10 mouse cellular contexts compared by ENCODE assay signal in genomic region chr4:141311078-141311477, GRCm38 (mm10). TPM values are rescaled to one million over a fixed set of nuclear protein-coding genes. Genes with fewer than 3 reads are reported as not detected.
DNase-seq lines count a peak whose midpoint lies in the region; ATAC-seq lines count a peak whose summit lies in the region.
"Had no signal": no experiment of that assay in that cellular context is flagged by ENCODE, and none has a peak within 500 bp of the region (broad histone marks: within the 10 kb centered on the region; RNA-seq: fewer than 3 reads in every experiment).

No protein-coding gene starts in this region.

- DNase-seq in forebrain, embryonic 10.5 days (ENCODE audit: extremely low spot score, low spot score): no peak
- DNase-seq in adipocyte (ENCODE audit: low spot score): peak; percentile 76
- no peak for DNase-seq in spleen, postnatal 36 days (ENCODE audit: low spot score in 2 of 2)
- DNase-seq: right cerebral cortex, postnatal 4 days had no signal

- no peak for ATAC-seq in forebrain, embryonic 15.5 days (replicated peaks)
- no peak for ATAC-seq in heart, embryonic 15.5 days (replicated peaks; ENCODE audit: insufficient number of reproducible peaks, insufficient read depth, low FRiP score, low read depth)
- no peak for ATAC-seq in limb, embryonic 15.5 days (ENCODE audit: insufficient number of reproducible peaks, low FRiP score, low TSS enrichment, low read depth)
- ATAC-seq in frontal cortex, adult (ENCODE audit: low TSS enrichment): no peak
- ATAC-seq in hindbrain, embryonic 12.5 days (ENCODE audit: low FRiP score): no peak

- peaks cover 19% of the 10 kb centered on the region for H3K36me3 ChIP-seq in forebrain, embryonic 10.5 days (replicated peaks)
- H3K36me3 ChIP-seq in forebrain, embryonic 15.5 days: no peaks in the 10 kb centered on the region
- 0 out of 2 replicates have a peak, but pooled peaks cover 6% of the 10 kb centered on the region for H3K36me3 ChIP-seq in heart, embryonic 15.5 days
- peaks cover 7% of the 10 kb centered on the region; the same call in 1 of the 2 replicates for H3K36me3 ChIP-seq in limb, embryonic 15.5 days
- no peaks in the 10 kb centered on the region for H3K36me3 ChIP-seq in hindbrain, embryonic 12.5 days

- no peak overlapping the region for H3K4me2 ChIP-seq in forebrain, embryonic 15.5 days (replicated peaks)
- peak overlapping the region; percentile 35; the same call in 1 of the 2 replicates for H3K4me2 ChIP-seq in heart, embryonic 15.5 days
- H3K4me2 ChIP-seq in limb, embryonic 15.5 days: no peak overlapping the region
- no peak overlapping the region for H3K4me2 ChIP-seq in hindbrain, embryonic 12.5 days (replicated peaks)

- H3K4me3 ChIP-seq in forebrain, embryonic 10.5 days: no peak overlapping the region
- no peak overlapping the region for H3K4me3 ChIP-seq in forebrain, embryonic 15.5 days
- no peak overlapping the region for H3K4me3 ChIP-seq in heart, embryonic 15.5 days
- H3K4me3 ChIP-seq in limb, embryonic 15.5 days: no peak overlapping the region
- no peak overlapping the region for H3K4me3 ChIP-seq in hindbrain, embryonic 12.5 days

- peaks cover 77% of the 10 kb centered on the region for H3K4me1 ChIP-seq in forebrain, embryonic 10.5 days
- peaks cover 10% of the 10 kb centered on the region for H3K4me1 ChIP-seq in forebrain, embryonic 15.5 days
- H3K4me1 ChIP-seq in heart, embryonic 15.5 days (replicated peaks): peaks cover 70% of the 10 kb centered on the region
- H3K4me1 ChIP-seq in limb, embryonic 15.5 days: peaks cover 59% of the 10 kb centered on the region
- peaks cover 57% of the 10 kb centered on the region for H3K4me1 ChIP-seq in hindbrain, embryonic 12.5 days

- no peaks in the 10 kb centered on the region for H3K9me3 ChIP-seq in forebrain, embryonic 10.5 days
- H3K9me3 ChIP-seq in forebrain, embryonic 15.5 days: no peaks in the 10 kb centered on the region
- no peaks in the 10 kb centered on the region for H3K9me3 ChIP-seq in heart, embryonic 15.5 days (replicated peaks)
- H3K9me3 ChIP-seq in limb, embryonic 15.5 days: no peaks in the 10 kb centered on the region
- H3K9me3 ChIP-seq in hindbrain, embryonic 12.5 days (replicated peaks): no peaks in the 10 kb centered on the region

- peak overlapping the region; percentile 84 for H3K27ac ChIP-seq in forebrain, embryonic 10.5 days
- H3K27ac ChIP-seq in forebrain, embryonic 15.5 days (replicated peaks): no peak overlapping the region
- peak overlapping the region; percentile 82 for H3K27ac ChIP-seq in heart, embryonic 15.5 days
- peak overlapping the region; percentile 75; the same call in 1 of the 2 replicates for H3K27ac ChIP-seq in limb, embryonic 15.5 days
- H3K27ac ChIP-seq in hindbrain, embryonic 12.5 days: no peak overlapping the region
- H3K27ac ChIP-seq: macrophage had no signal

- H3K9ac ChIP-seq in forebrain, embryonic 15.5 days (replicated peaks): no peak overlapping the region
- no peak overlapping the region; the same call in 1 of the 2 replicates for H3K9ac ChIP-seq in heart, embryonic 15.5 days
- no peak overlapping the region for H3K9ac ChIP-seq in limb, embryonic 15.5 days
- no peak overlapping the region for H3K9ac ChIP-seq in hindbrain, embryonic 12.5 days

- H3K27me3 ChIP-seq in forebrain, embryonic 10.5 days (ENCODE audit: poor library complexity, severe bottlenecking): peaks cover 12% of the 10 kb centered on the region; the same call in 1 of the 2 replicates
- no peaks in the 10 kb centered on the region for H3K27me3 ChIP-seq in forebrain, embryonic 15.5 days
- no peaks in the 10 kb centered on the region for H3K27me3 ChIP-seq in heart, embryonic 15.5 days
- H3K27me3 ChIP-seq in limb, embryonic 15.5 days: no peaks in the 10 kb centered on the region
- H3K27me3 ChIP-seq in hindbrain, embryonic 12.5 days: no peaks in the 10 kb centered on the region

- 78% methylated on average over 7 of the region's 7 CpGs for WGBS in forebrain, embryonic 10.5 days
- 73% methylated on average over 7 of the region's 7 CpGs for WGBS in forebrain, embryonic 15.5 days
- WGBS in heart, embryonic 15.5 days: 54% methylated on average over 7 of the region's 7 CpGs
- WGBS in limb, embryonic 15.5 days: 62% methylated on average over 7 of the region's 7 CpGs
- WGBS in hindbrain, embryonic 12.5 days: 88% methylated on average over 7 of the region's 7 CpGs

RNA-seq across cellular contexts. Expression of gene Epha2, which starts 10.0 kb away (rescaled TPM):
- polyA plus RNA-seq in forebrain, embryonic 10.5 days (2016; fragmentation: Nextera tagmentation; extraction: Ambion mirVana): 3.3 and 3.7 TPM in 2 replicates
- polyA plus RNA-seq in forebrain, embryonic 15.5 days (2015; fragmentation: Nextera tagmentation; extraction: Ambion mirVana): 1.0 and 1.1 TPM in 2 replicates
- 2.7 and 4.2 TPM in 2 replicates for polyA plus RNA-seq in heart, embryonic 15.5 days (2015; fragmentation: Nextera tagmentation; extraction: Ambion mirVana)
- 6.2 and 6.5 TPM in 2 replicates for polyA plus RNA-seq in limb, embryonic 15.5 days (2015; fragmentation: Nextera tagmentation; extraction: Ambion mirVana)
- 2.7 and 3.2 TPM in 2 replicates for polyA plus RNA-seq in hindbrain, embryonic 12.5 days (2016; fragmentation: Nextera tagmentation; extraction: Ambion mirVana)

RNA-seq across cellular contexts. Expression of gene Fam131c, which starts 56.9 kb away (rescaled TPM):
- polyA plus RNA-seq in forebrain, embryonic 10.5 days (2016; fragmentation: Nextera tagmentation; extraction: Ambion mirVana): 0.55 and 0.63 TPM in 2 replicates
- 12.1 and 13.8 TPM in 2 replicates for polyA plus RNA-seq in forebrain, embryonic 15.5 days (2015; fragmentation: Nextera tagmentation; extraction: Ambion mirVana)
- 0.53 and 0.70 TPM in 2 replicates for polyA plus RNA-seq in heart, embryonic 15.5 days (2015; fragmentation: Nextera tagmentation; extraction: Ambion mirVana)
- 1.6 and 1.9 TPM in 2 replicates for polyA plus RNA-seq in limb, embryonic 15.5 days (2015; fragmentation: Nextera tagmentation; extraction: Ambion mirVana)
- 2.3 and 2.5 TPM in 2 replicates for polyA plus RNA-seq in hindbrain, embryonic 12.5 days (2016; fragmentation: Nextera tagmentation; extraction: Ambion mirVana)
- polyA plus RNA-seq: macrophage had no signal

Comparison
In these comparisons a context has a peak if more than half of its experiments do, and no peak if none do; other contexts are left out.
1. H3K27ac ChIP-seq: peak in forebrain, embryonic 10.5 days (single experiment), heart, embryonic 15.5 days (single experiment) and limb, embryonic 15.5 days (single experiment); none in forebrain, embryonic 15.5 days (single experiment) and hindbrain, embryonic 12.5 days (single experiment).